8 mouse cellular contexts compared by ENCODE assay signal in genomic region chr9:13889657-13890056, GRCm38 (mm10).
DNase-seq lines count a peak whose midpoint lies in the region; ATAC-seq lines count a peak whose summit lies in the region.

No protein-coding gene starts in this region.

- H3K4me3 ChIP-seq in heart, embryonic 11.5 days (ENCODE audit: low read depth, low read length): no peak overlapping the region
- H3K4me3 ChIP-seq in limb, embryonic 12.5 days (replicated peaks): no peak overlapping the region

- no peaks in the 10 kb centered on the region for H3K4me1 ChIP-seq in heart, embryonic 11.5 days (ENCODE audit: control insufficient read depth, insufficient read depth, low read length)
- H3K4me1 ChIP-seq in limb, embryonic 12.5 days (replicated peaks): peaks cover 6% of the 10 kb centered on the region; the same call in 1 of the 2 replicates

- no peak overlapping the region for H3K27ac ChIP-seq in heart, embryonic 11.5 days (ENCODE audit: low read depth, low read length)
- no peak overlapping the region for H3K27ac ChIP-seq in limb, embryonic 12.5 days

- no peak overlapping the region for H3K4me2 ChIP-seq in heart, embryonic 11.5 days
- no peak overlapping the region for H3K4me2 ChIP-seq in limb, embryonic 12.5 days

- 13% methylated on average over 9 of the region's 9 CpGs for WGBS in heart, embryonic 11.5 days (ENCODE audit: insufficient replicate concordance)
- 10% methylated on average over 9 of the region's 9 CpGs for WGBS in limb, embryonic 12.5 days

- ATAC-seq in heart, embryonic 11.5 days (replicated peaks; ENCODE audit: insufficient number of reproducible peaks, low FRiP score, low TSS enrichment): no peak
- ATAC-seq in granulocyte monocyte progenitor cell, adult 5-6 weeks (replicated peaks; ENCODE audit: poor library complexity, severe bottlenecking): peak; percentile 91
- peak; percentile 86; the same call in 1 of the 2 replicates for ATAC-seq in limb, embryonic 12.5 days (ENCODE audit: insufficient number of reproducible peaks, insufficient read depth, low FRiP score, low TSS enrichment, low read depth)
- 0 out of 2 replicates have a peak, but pooled peaks have one; percentile 43 for ATAC-seq in monocyte, adult 5-6 weeks (replicated peaks; ENCODE audit: insufficient number of reproducible peaks, low FRiP score, low TSS enrichment, poor library complexity, severe bottlenecking)

- H3K36me3 ChIP-seq in heart, embryonic 11.5 days (ENCODE audit: control insufficient read depth, insufficient read depth, low read length): no peaks in the 10 kb centered on the region
- H3K36me3 ChIP-seq in limb, embryonic 12.5 days: no peaks in the 10 kb centered on the region

- peaks cover 12% of the 10 kb centered on the region for H3K27me3 ChIP-seq in heart, embryonic 11.5 days (ENCODE audit: control insufficient read depth, insufficient read depth, low read length)
- no peaks in the 10 kb centered on the region for H3K27me3 ChIP-seq in limb, embryonic 12.5 days

- H3K9ac ChIP-seq in heart, embryonic 11.5 days (ENCODE audit: low read depth, low read length): no peak overlapping the region
- H3K9ac ChIP-seq in limb, embryonic 12.5 days (replicated peaks): no peak overlapping the region

- H3K9me3 ChIP-seq in heart, embryonic 11.5 days (replicated peaks; ENCODE audit: control insufficient read depth, low read length): peaks cover 5% of the 10 kb centered on the region; the same call in 1 of the 2 replicates
- H3K9me3 ChIP-seq in limb, embryonic 12.5 days: 0 out of 2 replicates have a peak, but pooled peaks cover 4% of the 10 kb centered on the region

- peak; percentile 93 for DNase-seq in heart, adult 11 months
- DNase-seq in embryo, embryonic 11 days: peak; percentile 85
- peak; percentile 79 for DNase-seq in kidney, adult 18-20 months
- DNase-seq in spleen, postnatal 14 days (ENCODE audit: low spot score in 2 of 2): peak; percentile 33 to 63
